Mouse (Mus musculus) cerebellum, adult 2 months (tissue): ENCODE results near the gene Tmem147.

Source experiments
- CTCF ChIP-seq: fragments of 200-500 bp; IDR thresholded peaks from 2 replicates; pipeline ENCODE4 v1.5.1; 2011; ENCODE audit warnings: low read depth, mild to moderate bottlenecking, control low read depth, low read length, moderate library complexity, borderline replicate concordance; ENCODE audit not compliant: insufficient read depth
- POLR2A ChIP-seq: fragments of 200-500 bp; IDR thresholded peaks from 2 replicates; pipeline ENCODE4 v1.6.1; 2011; ENCODE audit warnings: low read length, control low read depth, borderline replicate concordance; ENCODE audit not compliant: insufficient read depth

DNA sequence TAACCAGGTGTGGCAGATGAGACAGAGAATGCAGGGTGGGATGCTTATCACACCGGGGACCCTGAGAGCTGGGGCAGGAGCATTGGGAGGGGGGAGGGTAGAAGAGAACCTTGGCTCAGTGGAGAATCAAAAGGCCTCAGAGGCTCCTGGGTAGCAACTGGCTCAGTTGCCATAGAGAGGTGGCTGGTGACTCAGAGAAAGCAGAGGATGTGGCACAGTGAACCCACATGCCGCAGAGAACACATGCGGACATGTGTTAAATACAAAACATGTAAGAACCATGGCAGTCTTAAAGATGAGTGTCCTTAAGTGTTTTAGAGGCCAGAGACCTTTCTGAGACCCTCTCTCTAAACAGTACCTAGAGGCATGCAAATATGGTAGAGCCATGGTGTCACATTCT, 6.9 kb upstream of the Tmem147 start:
- no peak for TF ChIP-seq CTCF
- no peak for TF ChIP-seq POLR2A
